Mouse (Mus musculus) neural tube, embryonic 15.5 days (tissue): Measurements from ENCODE around the gene Treml4. TPM values are rescaled to one million over a fixed set of nuclear protein-coding genes. Genes with fewer than 3 reads are reported as not detected.

Experiments
- ATAC-seq: fragments of 200-750 bp; cut with Nextera tagmentation; 2 replicates; pipeline ENCODE4 v1.8.0; 2017; ENCODE audit warnings: mild to moderate bottlenecking, moderate TSS enrichment, moderate library complexity; ENCODE audit not compliant: low FRiP score
- H3K27ac ChIP-seq: fragments of 300-500 bp; sonication (generic); replicated peaks from 2 replicates; pipeline ENCODE4 v1.5.1; 2015; ENCODE audit warnings: mild to moderate bottlenecking, inconsistent platforms
- H3K27me3 ChIP-seq: fragments of 300-500 bp; sonication (generic); replicated peaks from 2 replicates; pipeline ENCODE4 v1.6.1; 2015; ENCODE audit warnings: inconsistent platforms
- H3K36me3 ChIP-seq: fragments of 300-500 bp; sonication (generic); 2 replicates; pipeline ENCODE4 v1.6.1; 2015; ENCODE audit warnings: inconsistent platforms
- H3K4me1 ChIP-seq: fragments of 300-500 bp; sonication (generic); 2 replicates; pipeline ENCODE4 v1.6.1; 2015; ENCODE audit warnings: inconsistent platforms
- H3K4me2 ChIP-seq: fragments of 300-500 bp; sonication (generic); 2 replicates; pipeline ENCODE4 v1.6.1; 2015; ENCODE audit warnings: inconsistent platforms, mild to moderate bottlenecking, moderate library complexity
- H3K4me3 ChIP-seq: fragments of 300-500 bp; sonication (generic); replicated peaks from 2 replicates; pipeline ENCODE4 v1.5.1; 2015; ENCODE audit warnings: mild to moderate bottlenecking, inconsistent platforms
- H3K9ac ChIP-seq: fragments of 300-500 bp; sonication (generic); replicated peaks from 2 replicates; pipeline ENCODE4 v1.6.1; 2015; ENCODE audit warnings: mild to moderate bottlenecking, inconsistent platforms
- H3K9me3 ChIP-seq: fragments of 300-500 bp; sonication (generic); replicated peaks from 2 replicates; pipeline ENCODE4 v1.6.1; 2016; ENCODE audit warnings: inconsistent platforms
- WGBS: fragments of 180-500 bp; shearing (Covaris S2); methylation state at CpG from one replicate; pipeline ENCODE4 v1.1.7; 2015; ENCODE audit warnings: mixed read lengths; 5-methylcytosine and 5-hydroxymethylcytosine counted together
- polyA plus RNA-seq: library from polyadenylated mRNA; unstranded; fragments of >200 nt; fragmentation: Nextera tagmentation; extraction: Ambion mirVana; gene quantifications from 2 replicates; pipeline ENCODE4 v1.2.1, GENCODE M21; 2015

The Treml4 gene
- polyA plus RNA-seq, 1 experiment from 2014 or later = not detected

DNA sequence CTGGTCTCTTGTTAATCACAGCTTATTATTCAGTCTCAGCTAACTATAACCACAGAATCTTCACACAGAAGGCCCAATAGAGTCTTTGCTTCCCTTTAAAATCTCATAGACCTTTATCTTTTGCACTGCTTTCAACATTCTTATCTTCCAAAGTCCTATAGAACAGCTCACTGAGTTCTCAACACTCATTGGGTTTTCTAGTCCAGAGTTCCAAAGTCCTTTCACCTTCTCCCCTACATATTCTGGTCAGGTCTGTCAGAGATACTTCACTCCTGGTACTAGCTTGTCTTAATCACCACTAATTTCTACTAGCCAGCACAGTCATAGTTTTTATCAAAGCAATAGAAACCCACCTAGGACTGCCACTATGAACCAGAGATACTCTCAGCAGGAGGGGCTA is 7.5 kb upstream of the Treml4 start:
- H3K4me1 ChIP-seq = no peaks in the 10 kb centered on the region
- no peak for ATAC-seq
- no peaks in the 10 kb centered on the region for H3K27me3 ChIP-seq
- H3K4me2 ChIP-seq = no peak overlapping the region
- H3K27ac ChIP-seq = no peak overlapping the region
- no peak overlapping the region for H3K9ac ChIP-seq
- peaks cover 7% of the 10 kb centered on the region for H3K9me3 ChIP-seq
- H3K4me3 ChIP-seq = no peak overlapping the region
- H3K36me3 ChIP-seq = no peaks in the 10 kb centered on the region

DNA sequence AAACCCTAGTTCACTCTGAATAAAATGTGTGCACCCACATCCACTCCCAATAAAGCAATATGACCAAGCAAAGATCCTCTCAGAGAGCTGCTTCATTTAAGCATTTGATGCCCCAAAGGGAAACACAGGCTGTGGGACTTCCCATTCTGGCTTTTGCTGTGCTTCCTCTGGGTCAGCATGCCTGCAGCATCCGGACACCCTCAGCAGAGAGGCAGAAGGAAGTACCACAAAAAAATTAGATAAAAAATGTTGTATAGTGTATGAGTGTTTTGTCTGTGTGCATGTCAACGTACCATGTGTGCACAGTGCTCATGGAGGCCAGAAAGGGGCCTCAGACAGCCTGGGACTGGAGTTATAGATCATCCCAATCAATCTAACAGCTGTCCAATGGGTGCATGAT is 2.2 kb upstream of the Treml4 start:
- Histone ChIP-seq H3K36me3 (no peaks in the 10 kb centered on the region), H3K27ac (no peak overlapping the region), H3K4me3 (no peak overlapping the region), H3K4me1 (no peaks in the 10 kb centered on the region), H3K9ac (no peak overlapping the region), H3K4me2 (no peak overlapping the region), H3K27me3 (no peaks in the 10 kb centered on the region), H3K9me3 (peaks cover 7% of the 10 kb centered on the region)
- 77% methylated on average over 2 of the region's 2 CpGs for WGBS
- no peak for ATAC-seq

DNA sequence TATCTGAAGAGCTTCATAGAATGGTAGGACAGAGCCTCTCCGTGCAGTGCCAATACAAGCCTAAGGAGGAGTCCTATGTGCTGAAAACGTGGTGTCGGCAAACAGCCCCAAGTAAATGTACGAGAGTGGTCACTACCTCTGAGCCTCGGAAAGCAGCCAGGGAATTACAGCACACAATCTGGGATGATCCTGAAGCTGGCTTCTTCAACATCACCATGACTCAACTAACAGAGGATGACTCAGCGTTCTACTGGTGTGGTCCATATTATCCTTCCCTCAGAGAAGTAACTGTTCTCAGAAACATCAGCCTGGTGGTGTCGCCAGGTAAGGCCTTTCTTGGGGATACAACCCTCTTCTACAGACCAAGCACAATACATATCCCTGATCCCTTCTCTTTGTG is 567 bp downstream of the Treml4 start:
- Histone ChIP-seq H3K4me1 (no peaks in the 10 kb centered on the region), H3K27me3 (no peaks in the 10 kb centered on the region), H3K9ac (no peak overlapping the region), H3K27ac (no peak overlapping the region), H3K4me2 (no peak overlapping the region), H3K36me3 (no peaks in the 10 kb centered on the region), H3K4me3 (no peak overlapping the region), H3K9me3 (peaks cover 3% of the 10 kb centered on the region)
- 99% methylated on average over 7 of the region's 7 CpGs for WGBS
- ATAC-seq = no peak

GRCm38 (mm10) chr17:48266138-48266537 is 2.0 kb downstream of the Treml4 start:
- ATAC-seq = no peak
- Histone ChIP-seq H3K27ac (no peak overlapping the region; the same call in 1 of the 2 replicates), H3K9ac (no peak overlapping the region), H3K4me1 (no peaks in the 10 kb centered on the region), H3K27me3 (no peaks in the 10 kb centered on the region), H3K36me3 (no peaks in the 10 kb centered on the region), H3K4me3 (no peak overlapping the region), H3K9me3 (no peaks in the 10 kb centered on the region), H3K4me2 (no peak overlapping the region)
- WGBS = 3% methylated on average over 2 of the region's 2 CpGs

- WGBS = 16% methylated on average over 2 of the region's 2 CpGs
- no peaks in the 10 kb centered on the region for H3K36me3 ChIP-seq
- no peak for ATAC-seq
Observed at GRCm38 (mm10) chr17:48266610-48267304, 2.7 kb downstream of the Treml4 start.

GRCm38 (mm10) chr17:48267591-48267990 is 3.5 kb downstream of the Treml4 start:
- H3K4me2 ChIP-seq = no peak overlapping the region
- WGBS = 84% methylated on average over 1 of the region's 1 CpGs
- no peak overlapping the region for H3K4me3 ChIP-seq
- no peaks in the 10 kb centered on the region for H3K27me3 ChIP-seq
- ATAC-seq = no peak
- H3K27ac ChIP-seq = no peak overlapping the region
- H3K36me3 ChIP-seq = no peaks in the 10 kb centered on the region
- H3K4me1 ChIP-seq = no peaks in the 10 kb centered on the region
- H3K9me3 ChIP-seq = no peaks in the 10 kb centered on the region
- no peak overlapping the region for H3K9ac ChIP-seq

More at GRCm38 (mm10) chr17:48266610-48267304, 2.7 kb downstream of the Treml4 start:
- Histone ChIP-seq H3K27ac (no peak overlapping the region; the same call in 1 of the 2 replicates), H3K9ac (no peak overlapping the region), H3K4me2 (no peak overlapping the region), H3K4me1 (no peaks in the 10 kb centered on the region), H3K9me3 (no peaks in the 10 kb centered on the region), H3K27me3 (no peaks in the 10 kb centered on the region), H3K4me3 (no peak overlapping the region)

GRCm38 (mm10) chr17:48268276-48268675 is 4.2 kb downstream of the Treml4 start:
- H3K4me3 ChIP-seq = no peak overlapping the region
- no peaks in the 10 kb centered on the region for H3K36me3 ChIP-seq
- no peaks in the 10 kb centered on the region for H3K4me1 ChIP-seq
- H3K4me2 ChIP-seq = no peak overlapping the region
- ATAC-seq = no peak
- no peak overlapping the region for H3K27ac ChIP-seq
- no peaks in the 10 kb centered on the region for H3K9me3 ChIP-seq
- H3K9ac ChIP-seq = no peak overlapping the region
- H3K27me3 ChIP-seq = no peaks in the 10 kb centered on the region

DNA sequence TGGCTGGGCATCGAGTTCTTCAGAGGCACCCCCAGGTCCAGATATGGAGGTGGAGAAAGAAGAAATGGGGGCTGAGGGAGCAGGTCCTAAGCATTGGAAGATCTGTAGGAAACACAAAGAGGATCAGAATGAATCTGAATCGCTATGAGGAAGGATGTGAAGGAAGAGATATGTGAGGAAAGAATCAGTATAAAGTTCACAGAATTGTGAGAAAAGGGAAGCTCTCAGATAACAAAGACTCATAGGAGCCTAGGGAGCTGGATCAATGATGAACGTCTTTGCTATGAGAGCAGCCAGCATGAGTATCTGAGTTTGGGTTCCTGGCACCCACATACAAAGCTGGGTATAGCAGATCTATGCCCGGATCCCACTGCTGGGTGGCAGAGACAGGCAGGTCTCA is 5.7 kb downstream of the Treml4 start:
- Histone ChIP-seq H3K9ac (no peak overlapping the region), H3K4me1 (no peaks in the 10 kb centered on the region), H3K9me3 (no peaks in the 10 kb centered on the region), H3K36me3 (no peaks in the 10 kb centered on the region), H3K4me2 (no peak overlapping the region), H3K4me3 (no peak overlapping the region), H3K27ac (no peak overlapping the region), H3K27me3 (no peaks in the 10 kb centered on the region)
- WGBS = 83% methylated on average over 4 of the region's 4 CpGs
- no peak for ATAC-seq

DNA sequence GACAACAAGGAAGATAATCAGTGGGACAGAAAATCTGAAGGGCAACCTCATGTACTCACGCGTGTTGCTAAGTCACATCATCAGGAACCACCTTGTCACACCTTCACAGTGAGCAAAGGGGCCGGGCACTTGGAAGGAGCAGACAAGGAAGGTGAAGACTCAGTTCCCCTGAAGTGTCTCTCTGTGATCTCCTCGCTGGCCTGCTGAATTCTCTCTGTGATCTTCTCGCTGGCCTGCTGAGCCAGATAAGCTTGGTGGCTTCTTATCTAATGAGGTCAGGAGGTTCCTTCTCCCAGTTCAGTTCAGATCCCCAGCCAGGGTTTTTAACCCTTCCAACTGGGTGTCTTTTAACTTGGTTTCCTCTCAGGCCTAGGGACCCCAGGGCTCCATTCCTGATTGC is 8.1 kb downstream of the Treml4 start:
- Histone ChIP-seq H3K27ac (no peak overlapping the region), H3K27me3 (no peaks in the 10 kb centered on the region), H3K9ac (no peak overlapping the region), H3K36me3 (no peaks in the 10 kb centered on the region), H3K4me1 (no peaks in the 10 kb centered on the region), H3K9me3 (no peaks in the 10 kb centered on the region), H3K4me3 (no peak overlapping the region), H3K4me2 (no peak overlapping the region)
- no peak for ATAC-seq
- 86% methylated on average over 5 of the region's 5 CpGs for WGBS

DNA sequence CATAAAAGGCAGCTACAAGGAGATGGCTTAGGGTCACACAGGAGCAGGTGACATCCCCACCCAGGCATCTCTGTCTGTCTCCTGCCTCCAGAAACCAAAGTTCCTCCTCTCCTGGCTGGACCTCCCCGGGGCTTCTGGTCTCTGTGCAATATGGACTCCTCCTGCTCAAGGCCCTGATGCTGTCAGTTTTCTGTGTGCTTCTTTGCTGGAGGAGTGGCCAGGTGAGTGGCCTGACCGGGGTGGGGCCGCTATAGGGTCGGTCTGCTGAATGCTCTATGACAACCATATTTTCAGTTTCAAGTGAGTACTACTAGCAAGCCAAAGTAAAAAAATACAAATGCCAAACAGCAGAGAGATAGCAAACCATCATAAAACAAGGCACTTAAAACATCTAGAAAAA is 8.5 kb downstream of the Treml4 start:
- Histone ChIP-seq H3K27ac (no peak overlapping the region), H3K27me3 (no peaks in the 10 kb centered on the region), H3K4me2 (no peak overlapping the region), H3K36me3 (no peaks in the 10 kb centered on the region), H3K4me3 (no peak overlapping the region), H3K9me3 (no peaks in the 10 kb centered on the region), H3K4me1 (no peaks in the 10 kb centered on the region), H3K9ac (no peak overlapping the region)
- ATAC-seq = no peak
- 92% methylated on average over 4 of the region's 4 CpGs for WGBS

- no peaks in the 10 kb centered on the region for H3K4me1 ChIP-seq
- no peak for ATAC-seq
- no peak overlapping the region for H3K27ac ChIP-seq
- no peaks in the 10 kb centered on the region for H3K36me3 ChIP-seq
- no peaks in the 10 kb centered on the region for H3K9me3 ChIP-seq
- no peak overlapping the region for H3K4me3 ChIP-seq
- H3K9ac ChIP-seq = no peak overlapping the region
- no peak overlapping the region for H3K4me2 ChIP-seq
- H3K27me3 ChIP-seq = no peaks in the 10 kb centered on the region
- 84% methylated on average over 4 of the region's 4 CpGs for WGBS
Observed at GRCm38 (mm10) chr17:48274098-48274497, 10.0 kb downstream of the Treml4 start.

- Histone ChIP-seq H3K27ac (no peak overlapping the region), H3K27me3 (no peaks in the 10 kb centered on the region), H3K4me2 (no peak overlapping the region), H3K9ac (no peak overlapping the region), H3K9me3 (no peaks in the 10 kb centered on the region), H3K36me3 (no peaks in the 10 kb centered on the region), H3K4me3 (no peak overlapping the region), H3K4me1 (no peaks in the 10 kb centered on the region)
- ATAC-seq = no peak
- 29% methylated on average over 6 of the region's 6 CpGs for WGBS
Observed at GRCm38 (mm10) chr17:48274885-48275284, 10.8 kb downstream of the Treml4 start.

GRCm38 (mm10) chr17:48275736-48276135 is 11.6 kb downstream of the Treml4 start:
- ATAC-seq = no peak
- H3K4me1 ChIP-seq = no peaks in the 10 kb centered on the region
- WGBS = 59% methylated on average over 7 of the region's 7 CpGs
- no peak overlapping the region for H3K4me2 ChIP-seq
- no peak overlapping the region for H3K9ac ChIP-seq
- H3K36me3 ChIP-seq = no peaks in the 10 kb centered on the region
- no peaks in the 10 kb centered on the region for H3K9me3 ChIP-seq
- no peak overlapping the region for H3K4me3 ChIP-seq
- H3K27ac ChIP-seq = no peak overlapping the region
- no peaks in the 10 kb centered on the region for H3K27me3 ChIP-seq
